Mouse (Mus musculus) ES-E14 (cell line): ENCODE data around the gene Elob. TPM values are rescaled to one million over a fixed set of nuclear protein-coding genes. Genes with fewer than 3 reads are reported as not detected.
A peak's percentile ranks its signal among the peaks of the same experiment; 100 is the strongest.

Source experiments
- DNase-seq: peaks from one replicate; pipeline ENCODE4 v3.0.0-alpha.2; 2013; ENCODE audit warnings: low read depth, low spot score
- H3K27ac ChIP-seq: 2 replicates; pipeline ENCODE4 v1.5.1; 2012; ENCODE audit warnings: low read depth, mild to moderate bottlenecking, low read length, moderate library complexity, mixed read lengths; ENCODE audit not compliant: poor library complexity, insufficient read depth, severe bottlenecking
- H3K36me3 ChIP-seq: 2 replicates; pipeline ENCODE4 v1.6.1; 2012; ENCODE audit warnings: mild to moderate bottlenecking, low read length, moderate library complexity, mixed read lengths; ENCODE audit not compliant: control insufficient read depth, poor library complexity, insufficient read depth, severe bottlenecking
- H3K4me1 ChIP-seq, 2 experiments: fragments of 150-350 bp in 1 of 2; sonication (generic) in 1 of 2; 2 replicates each; pipeline ENCODE4 v1.6.1; 2012; ENCODE audit warnings: low read length in 2 of 2, mild to moderate bottlenecking in 1 of 2, mixed read lengths in 1 of 2; ENCODE audit not compliant: control insufficient read depth in 2 of 2, insufficient read depth in 2 of 2, poor library complexity in 1 of 2
- H3K4me3 ChIP-seq, 2 experiments: fragments of 150-350 bp in 1 of 2; sonication (generic) in 1 of 2; 2 replicates each; pipeline ENCODE4 v1.5.1; 2012; ENCODE audit warnings: low read length in 2 of 2, low read depth in 1 of 2, mild to moderate bottlenecking in 1 of 2, mixed read lengths in 1 of 2; ENCODE audit not compliant: insufficient read depth in 1 of 2, poor library complexity in 1 of 2, severe bottlenecking in 1 of 2
- H3K9ac ChIP-seq: 2 replicates; pipeline ENCODE4 v1.6.1; 2012; ENCODE audit warnings: low read depth, mild to moderate bottlenecking, low read length, mixed read lengths; ENCODE audit not compliant: poor library complexity, insufficient read depth, severe bottlenecking
- H3K9me3 ChIP-seq: fragments of 150-350 bp; sonication (generic); 2 replicates; pipeline ENCODE4 v1.6.1; 2012; ENCODE audit warnings: low read depth, mild to moderate bottlenecking, low read length; ENCODE audit not compliant: control insufficient read depth, insufficient read depth
- CHD2 ChIP-seq: IDR thresholded peaks from 2 replicates; pipeline ENCODE4 v1.6.1; 2014; ENCODE audit warnings: mild to moderate bottlenecking, low read depth, low read length, inconsistent platforms
- HCFC1 ChIP-seq: IDR thresholded peaks from 2 replicates; pipeline ENCODE4 v1.6.1; 2012; ENCODE audit warnings: low read length, inconsistent platforms, borderline replicate concordance; ENCODE audit not compliant: insufficient read depth
- MAFK ChIP-seq: IDR thresholded peaks from 2 replicates; pipeline ENCODE4 v1.6.1; 2014; ENCODE audit warnings: mild to moderate bottlenecking, low read depth, low read length, inconsistent platforms; ENCODE audit not compliant: insufficient read depth
- ZC3H11A ChIP-seq: IDR thresholded peaks from 2 replicates; pipeline ENCODE4 v1.6.1; 2012; ENCODE audit warnings: low read depth, mild to moderate bottlenecking, inconsistent platforms, low read length, borderline replicate concordance
- ZNF384 ChIP-seq: IDR thresholded peaks from 2 replicates; pipeline ENCODE4 v1.6.1; 2012; ENCODE audit warnings: low read depth, low read length, inconsistent platforms
- in situ Hi-C, 2 experiments: fragments of 600-800 bp; cut with MboI; formaldehyde crosslinking; loops; one replicate each; pipeline ENCODE4 v1.15.1; 2025; ENCODE audit warnings: low sequenced_read_pairs in 2 of 2, inconsistent platforms in 1 of 2; ENCODE audit not compliant: unreplicated experiment in 2 of 2
- total RNA-seq: library from RNA; depleted of rRNA; stranded (reverse); fragments of 300-350 nt; gene quantifications from 2 replicates; pipeline ENCODE4 v1.2.3, GENCODE M21; 2012

Gene Elob
- total RNA-seq, 1 experiment = 726 TPM

- Histone ChIP-seq H3K4me3 (peak within 1 kb of the TSS; percentile 63 to 80), H3K4me1 (peaks cover 2 to 7% of the 10 kb centered on the region in 2 experiments; a peak in 3 of 4 replicates), H3K36me3 (no peaks in the 10 kb centered on the region), H3K27ac (peak within 1 kb of the TSS; percentile 51), H3K9me3 (no peaks in the 10 kb centered on the region), H3K9ac (peak within 1 kb of the TSS; percentile 89)
- no peak for DNase-seq
- TF ChIP-seq CHD2 = no peak
- TF ChIP-seq HCFC1 = no peak
- TF ChIP-seq ZC3H11A = no peak
- no peak for TF ChIP-seq MAFK
- in situ Hi-C loops = no loop called here
These were observed 43.1 kb downstream of the Elob start, which contains the start of gene Flywch2 for GRCm38 (mm10) chr17:23785561-23786471. Flywch2 (minus strand) TSS chr17:23786081.

- Histone ChIP-seq H3K9me3 (no peaks in the 10 kb centered on the region), H3K9ac (no peak overlapping the region), H3K27ac (no peak overlapping the region), H3K4me1 (peaks cover 0 to 12% of the 10 kb centered on the region in 2 experiments; a peak in 1 of 4 replicates), H3K4me3 (no peak overlapping the region), H3K36me3 (no peaks in the 10 kb centered on the region)
- in situ Hi-C loops = no loop called here
- TF ChIP-seq HCFC1 (no peak), CHD2 (no peak), ZC3H11A (no peak), ZNF384 (no peak), MAFK (no peak)
- DNase-seq = no peak
These were observed 45.6 kb downstream of the Elob start for GRCm38 (mm10) chr17:23783352-23783751.

- H3K36me3 ChIP-seq = no peaks in the 10 kb centered on the region
- no peak for TF ChIP-seq CHD2
- no peak for TF ChIP-seq HCFC1
- TF ChIP-seq ZC3H11A = no peak
- no peak for TF ChIP-seq ZNF384
- TF ChIP-seq MAFK = no peak
- no peak overlapping the region for H3K9ac ChIP-seq
- no peak overlapping the region for H3K4me3 ChIP-seq
- no peak overlapping the region for H3K27ac ChIP-seq
- no peaks in the 10 kb centered on the region for H3K9me3 ChIP-seq
- no peak for DNase-seq
- H3K4me1 ChIP-seq = peaks cover 0 to 7% of the 10 kb centered on the region in 2 experiments; a peak in 1 of 4 replicates
- in situ Hi-C loops = no loop called here
These were observed 50.5 kb downstream of the Elob start for GRCm38 (mm10) chr17:23778447-23778846.

- H3K27ac ChIP-seq = no peak overlapping the region
- DNase-seq = no peak
- peaks cover 0 to 7% of the 10 kb centered on the region in 2 experiments; a peak in 1 of 4 replicates for H3K4me1 ChIP-seq
- no peak overlapping the region for H3K4me3 ChIP-seq
- H3K36me3 ChIP-seq = no peaks in the 10 kb centered on the region
- no peak overlapping the region for H3K9ac ChIP-seq
- no peaks in the 10 kb centered on the region for H3K9me3 ChIP-seq
- in situ Hi-C loops = no loop called here
- TF ChIP-seq HCFC1 (no peak), ZNF384 (no peak), MAFK (no peak), CHD2 (no peak), ZC3H11A (no peak)
These were observed 51.8 kb downstream of the Elob start for GRCm38 (mm10) chr17:23777141-23777540.
